Mouse (Mus musculus): ENCODE measurements at regions not wholly inside any gene's neighbourhood (a gene's known extent, or its start where the extent isn't known, plus 50 kb on each side); places are given as distances from the start of the nearest gene placed in this dataset.
"Not testable (repeated sequence)": the region's sequence is repeated elsewhere in the genome, so short reads cannot be mapped to it uniquely, and the experiment has no call there.

DNA sequence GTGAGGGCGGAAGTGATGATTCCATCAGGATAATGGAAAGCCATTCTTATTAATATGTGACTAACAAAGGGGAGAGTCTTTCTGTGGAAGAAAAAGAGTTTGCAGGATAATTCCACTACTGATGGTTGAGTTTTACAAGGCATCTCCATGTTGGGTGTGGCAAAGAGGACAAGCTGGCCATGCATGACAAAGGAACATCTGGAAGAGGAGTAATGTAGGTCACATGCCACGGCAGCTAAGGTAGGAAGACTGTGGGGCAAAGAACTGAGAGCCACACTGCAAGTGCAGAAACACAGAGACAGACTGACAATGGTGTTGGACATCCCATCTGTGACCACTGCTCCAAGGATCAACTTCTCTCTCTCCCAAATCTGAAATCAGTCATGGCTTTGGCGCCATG is 196.4 kb upstream of the Gdi2 start:
- no peak for DNase-seq (ENCODE audit: low spot score in 2 of 2)

GRCm38 (mm10) chr13:3343611-3344010 is 194.3 kb upstream of the Gdi2 start:
- DNase-seq (ENCODE audit: low spot score in 2 of 2) = no peak

DNA sequence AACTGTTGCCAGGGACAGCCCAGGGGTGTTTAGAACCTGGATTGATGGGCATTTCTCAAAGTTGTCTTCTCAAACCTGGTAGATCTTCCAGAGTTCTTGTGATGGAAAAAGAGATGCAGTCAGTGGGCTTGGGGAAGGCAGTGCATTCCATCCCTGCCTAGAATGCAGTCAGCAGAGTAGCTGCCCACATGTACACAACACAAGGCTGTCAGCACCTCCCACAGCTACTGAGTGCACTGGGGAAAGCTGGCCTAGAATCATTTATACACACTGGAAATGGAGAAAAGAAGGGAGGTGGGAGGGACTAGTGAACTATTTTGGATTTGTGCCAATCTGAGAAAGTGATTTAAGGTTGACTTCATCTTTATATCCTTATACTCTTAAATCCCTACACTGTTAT is 183.0 kb upstream of the Gdi2 start:
- DNase-seq (ENCODE audit: low spot score in 2 of 2) = not testable (repeated sequence)

GRCm38 (mm10) chr13:3358079-3358608 is 179.7 kb upstream of the Gdi2 start:
- no peak for DNase-seq (ENCODE audit: low spot score in 2 of 2)

DNA sequence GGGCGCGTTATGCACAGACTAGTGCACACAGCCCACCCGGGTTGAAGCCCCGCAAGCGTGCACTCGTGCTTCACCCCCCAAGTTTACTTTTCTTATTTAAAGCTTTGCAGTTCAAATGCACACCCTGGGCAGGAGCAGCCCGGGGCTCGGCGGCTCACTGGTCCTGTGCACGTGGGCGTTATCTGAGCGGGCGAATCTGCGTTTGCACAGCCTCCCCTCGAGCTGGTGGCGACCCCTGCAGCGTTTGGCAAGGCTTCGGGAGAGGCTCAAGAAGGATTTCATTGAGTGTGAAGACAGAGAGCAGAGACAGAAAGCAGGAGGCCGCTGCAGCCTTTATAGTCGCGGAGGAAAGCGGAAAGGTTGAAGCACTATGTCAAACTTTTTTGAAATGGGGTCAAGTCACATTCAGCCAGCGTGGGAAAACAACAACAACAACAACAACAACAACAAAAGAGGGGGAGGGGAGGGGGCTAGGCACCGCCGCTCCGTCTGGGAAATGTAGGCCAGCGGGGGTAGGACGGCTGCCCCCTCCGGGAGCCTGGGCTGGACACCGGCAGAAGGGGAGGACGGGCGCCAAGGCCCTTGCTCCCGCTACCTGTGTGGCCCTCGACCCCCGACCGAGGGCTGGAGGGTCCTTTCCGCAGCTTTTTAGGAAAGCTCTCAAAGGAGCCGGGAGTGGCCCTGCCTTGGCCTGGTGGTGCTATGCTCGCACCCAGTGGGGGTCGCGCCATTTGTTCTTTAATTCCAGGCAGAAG is 178.7 kb upstream of the Gdi2 start:
- DNase-seq (ENCODE audit: low spot score in 2 of 2) = no peak

DNA sequence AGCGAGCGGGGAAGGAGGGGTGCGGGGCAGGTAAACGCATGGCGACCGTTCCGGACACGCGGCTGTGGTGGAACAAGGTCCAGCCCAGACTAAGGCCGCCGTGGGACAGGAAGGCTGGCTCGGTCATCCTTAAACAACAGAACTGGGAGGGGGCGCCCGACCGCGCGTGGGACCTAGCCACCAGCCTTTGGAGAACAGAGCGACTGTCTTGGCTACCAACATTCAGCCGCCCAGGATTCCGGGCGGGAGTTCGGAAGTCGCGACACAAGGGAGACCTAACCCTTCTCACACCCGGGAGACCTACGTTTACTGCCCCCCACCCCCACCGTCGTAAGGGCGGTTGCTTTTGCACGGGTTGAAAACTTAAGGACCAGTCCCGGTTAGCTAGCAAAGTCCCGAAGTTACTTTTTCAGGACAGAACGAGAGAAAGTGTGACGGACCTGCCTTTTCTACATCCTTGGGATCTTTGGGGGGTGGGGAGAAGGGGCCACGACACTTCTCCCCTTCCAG is 178.1 kb upstream of the Gdi2 start:
- not testable (repeated sequence) for DNase-seq (ENCODE audit: low spot score in 2 of 2)

DNA sequence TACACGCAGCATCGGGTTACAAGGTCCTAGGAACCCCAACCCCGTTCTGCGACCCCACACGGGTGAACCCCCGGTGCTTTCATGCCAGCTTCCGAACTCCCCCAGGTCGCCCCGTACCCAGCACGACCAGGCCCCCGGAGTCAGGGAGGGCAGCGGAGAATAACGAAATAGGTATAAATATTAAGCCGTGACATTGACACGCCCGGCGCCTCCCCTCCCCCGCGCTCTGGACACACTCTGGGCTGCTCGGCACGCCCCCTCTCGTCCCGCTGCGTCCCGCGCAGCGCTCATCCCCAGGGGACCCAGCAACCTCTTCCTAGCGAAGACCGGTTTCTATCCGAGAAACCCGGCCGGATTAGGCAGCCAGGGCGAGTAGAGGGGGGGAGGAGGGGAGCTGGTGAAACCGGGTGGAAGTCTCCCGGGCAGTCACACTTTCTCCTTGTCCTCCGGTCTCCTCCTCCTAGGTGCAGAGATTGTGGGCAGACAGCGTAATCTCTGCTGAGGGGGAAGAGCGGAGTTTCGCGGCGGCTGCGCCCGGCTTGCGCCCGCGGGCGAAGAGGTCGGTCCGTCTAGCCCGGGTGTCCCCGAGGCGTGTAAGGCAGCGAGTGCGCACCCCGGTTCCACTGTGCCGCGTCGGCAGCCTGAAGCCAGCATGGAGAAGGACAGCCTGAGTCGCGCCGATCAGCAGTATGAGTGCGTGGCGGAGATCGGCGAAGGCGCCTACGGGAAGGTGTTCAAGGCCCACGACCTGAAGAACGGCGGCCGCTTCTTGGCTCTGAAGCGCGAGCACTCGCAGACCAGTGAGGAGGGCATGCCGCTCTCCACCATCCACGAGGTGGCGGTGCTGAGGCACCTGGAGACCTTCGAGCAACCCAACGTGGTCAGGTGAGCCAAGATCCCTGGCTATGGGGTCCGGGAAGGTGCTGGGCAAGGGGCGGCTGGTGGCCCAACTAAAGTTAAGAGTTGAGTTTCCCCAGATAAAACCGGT is 177.1 kb upstream of the Gdi2 start:
- no peak for DNase-seq (ENCODE audit: low spot score in 2 of 2)

DNA sequence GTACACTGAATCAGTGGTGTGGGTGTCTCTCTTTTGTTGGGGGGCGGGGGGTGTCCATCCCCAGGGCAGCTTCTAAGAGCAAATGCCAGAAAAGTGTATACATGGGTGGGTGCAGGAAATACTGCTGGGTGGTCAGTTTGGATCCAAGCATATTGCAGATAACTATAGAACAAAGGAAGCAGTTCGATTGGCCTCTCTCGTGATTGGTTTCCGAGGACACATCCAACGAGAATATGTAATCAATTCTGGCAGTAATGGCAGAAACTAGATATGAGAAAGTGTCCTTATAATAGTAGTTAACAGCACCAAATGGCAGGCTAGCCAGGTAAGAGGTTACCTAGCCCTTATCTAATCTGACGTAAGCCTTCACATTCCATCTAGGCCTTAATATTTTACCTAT is 165.2 kb upstream of the Gdi2 start:
- DNase-seq (ENCODE audit: low spot score in 2 of 2) = no peak

GRCm38 (mm10) chr13:3373522-3374220 is 164.2 kb upstream of the Gdi2 start:
- DNase-seq (ENCODE audit: low spot score in 2 of 2) = not testable (repeated sequence)

GRCm38 (mm10) chr13:3374796-3375195 is 163.1 kb upstream of the Gdi2 start:
- no peak for DNase-seq (ENCODE audit: low spot score in 2 of 2)

- DNase-seq (ENCODE audit: low spot score in 2 of 2) = not testable (repeated sequence)
These were observed 160.1 kb upstream of the Gdi2 start for GRCm38 (mm10) chr13:3377801-3378200.

DNA sequence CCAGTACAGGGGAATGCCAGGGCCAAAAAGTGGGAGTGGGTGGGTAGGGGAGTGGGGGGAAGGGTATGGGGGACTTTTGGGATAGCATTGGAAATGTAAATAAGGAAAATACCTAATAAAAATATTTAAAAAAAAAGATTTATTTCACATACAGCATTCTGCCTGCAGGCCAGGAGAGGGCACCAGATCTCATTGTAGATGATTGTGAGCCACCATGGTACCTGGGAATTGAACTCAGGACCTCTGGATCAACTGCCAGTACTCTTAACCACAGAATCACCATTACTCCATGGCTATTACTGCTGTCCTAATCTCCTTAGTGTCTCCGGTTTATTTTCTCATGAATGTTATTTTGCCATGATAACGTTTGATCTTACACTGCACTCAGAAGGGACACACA is 132.1 kb upstream of the Gdi2 start:
- DNase-seq (ENCODE audit: low spot score in 2 of 2) = not testable (repeated sequence)

GRCm38 (mm10) chr13:3406236-3407017 is 131.4 kb upstream of the Gdi2 start:
- DNase-seq (ENCODE audit: low spot score in 2 of 2) = peak in 1 of 2 experiments; percentile 77

DNA sequence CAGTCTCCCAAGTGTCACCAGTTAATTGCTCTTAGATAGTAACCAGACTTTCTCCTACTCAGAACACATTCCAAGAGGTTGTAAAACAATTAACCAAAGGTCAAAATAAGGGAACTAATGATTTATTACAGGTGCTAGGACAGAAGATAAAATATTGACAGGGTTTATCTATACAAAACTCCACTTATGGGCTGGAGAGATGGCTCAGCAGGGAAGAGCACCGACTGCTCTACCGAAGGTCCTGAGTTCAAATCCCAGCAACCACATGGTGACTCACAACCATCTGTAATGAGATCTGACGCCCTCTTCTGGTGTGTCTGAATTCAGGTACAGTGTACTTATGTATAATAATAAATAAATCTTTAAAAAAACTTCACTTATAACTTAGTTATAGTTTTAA is 127.6 kb upstream of the Gdi2 start:
- not testable (repeated sequence) for DNase-seq (ENCODE audit: low spot score in 2 of 2)

- DNase-seq (ENCODE audit: low spot score in 2 of 2) = no peak
These were observed 120.8 kb upstream of the Gdi2 start for GRCm38 (mm10) chr13:3417026-3417425.

GRCm38 (mm10) chr13:3455374-3455773 is 82.5 kb upstream of the Gdi2 start:
- not testable (repeated sequence) for DNase-seq (ENCODE audit: low spot score in 2 of 2)

DNA sequence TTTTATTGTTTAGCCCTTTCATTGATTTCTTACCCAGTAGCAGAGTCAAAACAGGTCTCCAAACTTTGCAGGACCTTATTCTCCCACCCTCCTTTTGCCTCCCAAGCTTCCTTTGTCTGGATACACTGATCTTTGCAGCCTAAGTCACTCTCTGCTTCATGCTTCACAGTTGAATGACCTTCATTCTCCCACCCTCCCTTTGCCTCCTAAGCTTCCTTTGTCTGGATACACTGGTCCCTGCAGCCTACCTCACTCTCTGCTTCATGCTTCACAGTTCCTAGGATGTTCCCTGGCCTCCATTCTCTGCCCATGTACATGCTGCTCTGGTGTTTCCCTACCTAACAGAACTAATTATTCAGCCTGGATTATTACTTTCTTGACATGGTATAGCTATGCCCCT is 61.0 kb upstream of the Gdi2 start:
- DNase-seq (ENCODE audit: low spot score in 2 of 2) = no peak

- peak; percentile 48 to 73 for DNase-seq (ENCODE audit: low spot score in 2 of 2)
These were observed 59.7 kb upstream of the Gdi2 start for GRCm38 (mm10) chr13:3477997-3478728.
